Mouse (Mus musculus): ENCODE measurements around the gene Bag6. TPM values are rescaled to one million over a fixed set of nuclear protein-coding genes. Genes with fewer than 3 reads are reported as not detected.
A peak's percentile ranks its signal among the peaks of the same experiment; 100 is the strongest.
"Not testable (repeated sequence)": the region's sequence is repeated elsewhere in the genome, so short reads cannot be mapped to it uniquely, and the experiment has no call there.

Gene Bag6
- total RNA-seq, 2 experiments from 2014 or later, result 217 to 220 TPM

DNA sequence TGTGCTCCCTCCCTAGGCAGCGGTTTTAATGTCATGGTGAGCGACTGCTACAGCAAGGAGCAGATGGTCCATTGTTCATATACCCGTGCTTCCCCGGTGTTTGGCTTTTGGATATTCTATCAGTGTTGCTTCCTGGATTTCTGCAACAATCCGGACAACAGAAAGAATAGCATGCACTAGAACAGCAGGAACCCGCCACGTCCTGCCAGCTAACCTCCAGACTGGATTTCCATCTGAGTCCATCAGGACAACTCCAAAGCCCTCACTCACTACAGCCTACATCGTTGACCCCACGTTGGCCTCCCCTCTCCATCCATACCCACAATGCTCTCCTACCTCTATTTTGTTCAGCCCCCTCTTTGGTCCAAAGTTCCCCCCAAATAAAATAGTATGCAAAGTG is 23.2 kb upstream of the Bag6 start:
- DNase-seq, result no peak

DNA sequence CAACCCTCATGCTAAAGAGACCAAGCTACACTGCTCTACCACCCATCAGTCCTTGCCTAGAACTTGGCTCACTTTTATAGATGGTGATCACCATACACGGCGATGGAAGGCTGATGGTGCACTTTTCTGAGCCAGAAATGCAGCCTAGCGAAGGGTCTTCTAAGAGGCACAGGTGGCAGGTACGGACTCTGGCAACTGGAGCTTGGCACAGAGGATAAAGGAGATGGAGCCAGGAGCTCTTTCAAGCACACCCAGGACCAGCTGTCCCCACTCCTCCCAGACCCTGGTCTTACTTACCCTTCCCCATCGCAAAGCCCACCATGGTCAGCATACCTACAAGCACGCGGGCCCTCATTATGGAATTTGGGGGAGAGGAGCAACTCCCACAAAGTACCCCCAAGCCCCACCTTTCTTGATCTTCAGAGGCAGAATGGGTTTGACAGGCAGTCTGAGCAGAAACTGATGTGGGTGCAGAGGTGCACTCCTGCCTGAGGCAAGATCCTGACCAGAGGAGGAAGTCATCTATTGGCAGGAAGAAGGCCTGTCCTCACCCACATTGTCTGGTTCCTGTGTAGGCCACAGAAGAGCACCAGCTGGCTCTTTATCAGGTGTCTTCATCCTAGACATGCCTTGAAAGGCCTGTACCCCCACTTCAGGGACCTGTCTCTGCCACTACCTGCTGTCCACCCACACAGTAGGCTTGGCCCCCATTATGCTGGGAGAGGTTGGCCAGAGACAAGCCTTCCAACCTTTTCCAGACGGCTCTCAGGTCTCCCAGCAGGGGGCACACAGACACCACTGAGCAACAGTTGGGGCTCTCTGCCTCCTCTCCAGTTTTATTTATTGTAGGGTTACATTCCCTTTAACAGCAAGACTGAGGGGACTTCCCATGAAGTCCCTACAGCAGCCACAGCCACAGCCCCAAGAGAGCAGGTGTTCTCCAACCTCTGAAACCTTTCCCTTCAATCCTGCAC is 19.6 kb upstream of the Bag6 start, which contains the start of gene Ly6g5b:
Gene Ly6g5b (minus strand): TSS at position 383 of the 974 bp plus-strand sequence.
- DNase-seq, result no peak

DNA sequence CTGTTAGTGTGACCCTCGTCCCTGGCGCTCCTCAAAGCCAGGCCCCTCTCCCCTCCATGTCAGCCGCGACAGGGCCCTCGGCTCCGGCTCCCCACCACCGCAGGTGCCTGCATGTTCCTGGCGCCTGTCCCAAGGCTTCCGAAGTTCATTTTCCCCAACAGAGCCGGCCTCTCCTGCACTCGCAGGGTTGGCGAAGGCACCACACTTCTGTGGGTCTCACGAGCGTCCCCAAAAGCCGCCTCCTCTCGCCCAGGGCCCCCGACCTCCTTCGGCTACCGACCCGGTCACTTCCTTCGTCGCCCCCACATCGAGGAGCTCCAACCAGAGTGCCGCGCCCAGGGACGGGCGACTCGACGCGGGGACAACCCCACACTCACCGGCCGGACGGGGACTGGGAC is 14.2 kb upstream of the Bag6 start:
- peak; percentile 61 for DNase-seq

DNA sequence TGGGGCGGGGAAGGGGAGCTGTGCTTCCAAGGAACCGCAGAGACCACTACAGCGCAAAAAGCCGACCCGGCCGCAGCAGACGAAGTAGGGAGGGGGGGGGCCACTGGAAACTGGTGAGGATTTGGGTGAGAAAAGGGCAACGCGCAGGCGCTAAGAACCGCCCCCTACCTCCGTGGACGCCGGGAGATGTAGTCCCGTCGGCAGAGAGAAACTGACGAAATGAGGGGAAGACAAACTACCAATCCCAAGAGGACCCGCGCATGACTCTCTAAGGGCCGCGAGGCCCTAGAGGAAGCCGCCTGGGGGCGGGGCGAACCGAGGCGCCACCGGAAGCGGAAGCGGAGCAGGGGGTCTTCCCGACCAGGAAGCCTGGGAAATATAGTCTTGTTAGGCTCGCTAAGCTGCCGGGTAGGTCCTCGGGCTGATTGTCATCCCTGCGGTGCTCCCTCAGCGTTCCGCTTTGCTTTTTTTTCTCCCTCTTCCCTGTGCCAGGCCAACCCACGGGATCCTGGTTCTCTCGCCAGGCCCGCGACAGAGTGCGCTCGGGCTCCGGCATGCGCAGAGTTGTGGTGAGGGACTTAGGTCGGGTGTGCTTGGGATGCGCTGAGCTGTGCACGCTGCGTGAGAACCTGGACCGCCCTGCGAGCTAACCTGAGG is 13.7 kb upstream of the Bag6 start, which contains the start of gene Gpank1:
Gene Gpank1 (plus strand): TSS at position 313 of the 657 bp plus-strand sequence.
- peak; percentile 96 for DNase-seq

DNA sequence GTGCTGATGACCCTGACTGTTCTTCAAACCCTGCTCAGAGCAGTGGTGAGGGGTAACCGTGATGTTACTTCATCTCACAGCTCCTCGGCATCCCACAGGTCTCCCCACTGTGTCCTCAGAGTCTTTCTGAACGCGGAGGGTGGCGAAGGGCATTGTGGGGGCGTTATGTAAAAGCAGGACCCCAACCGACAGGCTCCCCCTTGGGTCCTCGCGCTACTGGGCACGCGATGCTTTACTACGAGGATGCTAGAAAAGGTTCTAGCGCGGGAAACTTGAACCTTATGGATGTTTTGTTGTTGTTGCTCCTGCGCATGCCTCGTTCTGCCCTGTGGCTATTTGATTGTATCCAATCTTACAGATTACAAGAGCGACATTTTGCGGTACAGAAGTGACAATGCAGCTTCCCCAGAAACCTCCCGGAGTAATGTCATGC is 13.1 kb upstream of the Bag6 start, which contains the start of gene Csnk2b:
Gene Csnk2b (minus strand): TSS at position 183 of the 433 bp plus-strand sequence.
- peak; percentile 39 for DNase-seq

DNA sequence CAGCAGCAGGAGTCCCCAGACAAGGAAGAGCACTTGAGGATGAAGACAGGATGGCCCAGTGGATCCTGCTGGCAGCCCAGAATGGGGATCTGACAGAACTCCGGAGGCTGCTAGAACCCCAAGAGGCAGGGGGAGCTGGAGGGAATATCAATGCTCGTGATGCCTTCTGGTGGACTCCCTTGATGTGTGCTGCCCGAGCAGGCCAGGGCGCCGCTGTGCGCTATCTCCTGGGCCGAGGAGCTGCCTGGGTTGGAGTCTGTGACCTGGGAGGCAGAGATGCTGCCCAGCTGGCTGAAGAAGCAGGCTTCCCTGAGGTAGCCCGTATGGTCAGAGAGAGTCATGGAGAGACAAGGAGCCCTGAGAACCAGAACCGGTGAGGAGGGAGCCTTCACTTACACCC is 11.7 kb upstream of the Bag6 start:
- DNase-seq, result not testable (repeated sequence)

DNA sequence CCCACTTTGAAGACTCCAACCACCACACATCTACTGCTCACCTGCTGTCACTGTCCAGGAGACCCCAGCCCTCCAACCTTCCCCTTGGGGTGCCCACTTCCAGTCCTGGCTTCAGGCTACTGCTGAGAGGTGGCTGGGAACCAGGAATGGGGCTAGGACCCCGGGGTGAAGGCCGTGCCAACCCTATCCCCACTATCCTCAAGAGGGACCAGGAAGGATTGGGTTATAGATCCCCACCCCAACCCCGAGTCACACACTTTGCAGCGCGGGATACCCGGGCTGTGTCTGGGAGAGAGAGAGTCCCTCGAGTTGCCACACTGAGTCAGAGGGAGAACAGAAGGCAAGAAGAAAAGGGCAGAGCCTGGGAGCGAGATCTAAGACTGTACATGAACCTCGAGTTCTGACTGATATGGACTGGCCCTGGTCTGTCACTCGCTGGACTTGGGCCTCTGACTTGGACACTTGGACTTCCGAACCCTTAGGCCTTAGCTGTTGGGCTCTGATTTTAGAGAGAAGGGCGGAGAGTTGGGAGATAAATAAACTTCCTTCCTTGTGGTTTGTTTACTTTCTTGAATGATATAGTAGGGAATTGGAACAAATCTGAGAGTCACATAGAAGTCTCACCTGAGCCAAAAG is 10.6 kb upstream of the Bag6 start:
- not testable (repeated sequence) for DNase-seq

DNA sequence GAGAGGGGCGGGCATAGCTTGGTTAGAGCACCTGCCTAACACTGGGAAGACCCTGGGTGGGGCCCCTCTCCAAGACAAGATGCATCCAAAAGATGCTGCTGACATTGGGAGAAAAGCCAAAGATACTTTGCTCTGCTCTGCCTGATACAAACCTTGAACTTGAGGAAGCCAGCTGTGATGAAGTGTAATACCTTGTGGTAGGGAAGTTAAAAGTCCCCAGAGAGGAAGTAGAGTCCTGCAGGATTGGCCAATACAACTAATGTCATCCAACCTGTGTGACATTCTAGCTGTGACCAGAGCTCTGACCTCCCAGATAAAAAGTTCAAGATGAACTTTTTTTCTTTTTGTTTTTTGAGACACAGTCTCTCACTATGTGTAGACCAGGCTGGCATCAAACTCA is 9.9 kb upstream of the Bag6 start:
- no peak for DNase-seq

DNA sequence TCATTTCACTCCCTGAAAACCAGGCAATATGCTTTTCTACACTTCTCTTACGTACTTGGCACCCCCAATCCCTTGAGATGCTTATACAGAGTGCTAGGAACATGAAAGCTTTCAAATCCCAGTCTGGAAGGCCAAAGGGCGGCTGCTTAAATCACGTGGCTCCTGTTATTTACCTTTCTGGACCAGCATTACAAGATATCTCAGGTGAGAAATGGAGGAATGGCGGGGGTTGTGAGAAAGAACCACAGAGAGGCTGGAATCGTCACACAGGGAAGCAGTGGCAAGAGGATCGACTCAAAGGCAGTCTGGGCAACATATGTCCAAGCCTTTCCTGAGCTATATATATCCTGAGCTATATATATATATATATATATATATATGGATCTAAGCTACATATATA is 9.4 kb upstream of the Bag6 start:
- DNase-seq, result no peak

DNA sequence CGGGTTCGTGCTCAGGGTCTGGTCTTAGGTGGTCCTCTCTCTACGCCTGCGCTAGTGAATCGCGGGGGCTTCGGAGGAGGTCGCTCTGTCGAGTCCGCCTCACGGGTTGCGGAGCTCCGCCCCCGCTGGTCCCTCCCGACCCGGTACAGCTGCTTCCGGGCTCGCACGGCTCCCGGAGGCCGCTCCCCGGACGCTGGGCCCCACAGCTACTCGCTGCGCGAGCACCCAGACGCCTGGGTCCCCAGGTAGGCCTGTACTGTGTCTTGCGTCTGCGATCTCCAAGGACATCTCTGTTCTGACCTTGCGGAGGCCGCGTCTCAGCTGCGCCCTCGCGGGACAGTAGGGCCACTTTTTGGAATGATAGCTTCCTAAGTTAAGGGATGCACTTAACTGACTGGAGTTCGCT is 8.8 kb upstream of the Bag6 start, which contains the start of gene D17H6S53E:
Gene D17H6S53E (plus strand): TSS at position 168 of the 406 bp plus-strand sequence.
- DNase-seq, result peak; percentile 74

DNA sequence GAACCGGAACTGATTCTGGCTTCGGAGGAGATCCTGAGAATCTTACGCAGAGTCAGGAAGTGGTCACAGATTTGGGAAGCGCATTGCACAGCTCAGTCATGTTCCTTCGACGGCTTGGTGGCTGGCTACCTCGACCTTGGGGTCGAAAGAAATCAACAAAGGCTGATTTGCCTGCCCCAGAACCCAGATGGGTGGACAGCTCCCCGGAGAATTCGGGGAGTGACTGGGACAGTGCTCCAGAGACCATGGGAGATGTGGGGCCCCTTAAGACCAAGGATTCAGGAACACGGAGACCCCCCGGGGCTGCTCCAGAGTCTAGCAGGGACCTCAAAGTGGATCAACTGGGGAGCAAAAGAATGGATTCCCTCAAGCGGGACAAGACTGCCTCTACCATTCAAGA is 8.0 kb upstream of the Bag6 start:
- no peak for DNase-seq

DNA sequence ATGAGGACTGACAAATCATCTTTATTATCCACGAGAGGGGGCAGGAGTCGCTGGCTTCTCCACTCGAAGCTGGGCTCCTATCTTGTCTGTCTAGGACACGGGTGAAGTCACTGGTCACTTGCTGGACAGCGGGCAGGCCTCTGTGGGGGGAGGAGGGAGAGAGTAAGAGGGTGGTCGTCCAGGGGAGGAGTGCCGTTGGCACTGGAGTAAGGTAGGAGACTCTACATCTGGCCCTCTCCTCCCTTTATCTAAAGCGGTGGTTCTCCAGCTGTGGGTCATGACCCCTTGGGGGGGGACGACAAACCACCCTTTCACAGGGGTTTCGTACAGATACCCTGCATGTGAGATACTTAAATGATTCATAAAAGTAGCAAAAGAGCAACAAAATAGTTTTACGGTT is 6.0 kb upstream of the Bag6 start:
- DNase-seq, result no peak

DNA sequence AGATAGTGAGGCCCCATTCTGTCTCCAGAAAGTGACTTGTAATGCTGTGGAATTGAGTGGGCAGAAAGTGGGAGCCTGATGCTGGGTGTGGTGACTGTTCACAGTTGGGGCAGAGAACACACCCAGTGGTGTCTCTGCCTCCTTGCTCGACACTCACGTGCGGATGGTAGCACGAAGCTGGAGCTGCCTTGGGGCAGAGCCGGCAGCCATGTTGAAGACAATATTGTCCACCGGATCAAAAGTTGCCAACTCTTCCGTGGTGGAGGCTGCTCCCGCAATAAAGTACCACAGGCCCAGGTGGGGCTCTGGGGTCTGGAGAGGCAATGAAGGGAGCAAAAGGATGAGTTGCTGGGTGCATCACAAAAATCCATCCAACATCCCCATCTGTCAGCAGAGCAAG is 3.9 kb upstream of the Bag6 start:
- no peak for DNase-seq

DNA sequence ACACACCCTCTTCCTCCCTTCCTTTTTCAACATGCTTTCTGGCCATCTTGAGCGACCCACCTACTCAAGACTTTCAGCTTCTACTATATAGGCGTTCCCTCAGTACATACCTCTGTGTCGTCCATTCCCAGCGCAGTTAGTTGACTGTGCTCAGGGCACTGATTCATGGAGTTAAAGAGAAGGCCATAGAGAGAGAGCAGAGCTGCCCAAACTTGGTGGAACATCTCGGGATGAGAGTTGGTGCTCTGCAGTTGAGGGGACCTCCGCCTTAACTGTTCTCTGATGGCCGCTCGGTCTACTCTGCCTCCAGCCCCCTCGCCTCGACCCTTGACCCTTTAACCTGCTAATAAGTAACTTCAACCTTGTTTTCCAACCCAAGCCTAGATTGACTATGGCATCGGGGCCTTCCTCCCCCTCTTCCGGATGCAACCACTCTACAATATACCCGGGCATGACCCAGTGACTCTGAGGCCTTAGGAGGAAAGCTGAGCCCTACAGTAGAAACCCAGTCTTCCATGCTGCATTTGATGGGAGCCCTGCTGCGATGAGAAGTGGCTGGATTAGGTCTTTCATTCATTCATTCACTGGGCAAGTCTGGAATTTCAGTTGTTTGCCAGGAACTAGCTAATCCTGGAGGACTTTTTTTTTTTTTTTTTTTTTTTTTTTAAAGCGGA is 3.3 kb upstream of the Bag6 start, which contains the start of gene Apom:
Gene Apom (minus strand): TSS at position 551 of the 674 bp plus-strand sequence.
- no peak for DNase-seq

DNA sequence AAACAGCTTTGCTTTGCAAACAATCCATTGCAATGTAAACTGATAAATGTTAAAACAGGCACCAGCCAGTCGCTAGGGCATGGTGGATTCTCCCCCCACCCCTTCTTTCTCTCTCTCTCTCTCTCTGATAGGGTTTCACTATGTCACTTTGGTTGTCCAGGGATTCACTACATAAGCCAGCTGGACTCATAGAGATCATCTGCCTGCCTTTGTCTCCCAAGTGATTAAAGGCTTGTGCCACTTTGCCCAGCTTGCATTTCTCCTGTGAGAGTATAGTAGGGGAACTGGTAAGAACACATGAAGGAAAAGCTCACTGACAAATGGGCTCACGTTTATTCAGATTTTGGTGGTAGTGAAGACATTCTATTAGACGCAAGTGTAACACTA is 2.8 kb upstream of the Bag6 start:
- no peak for DNase-seq

DNA sequence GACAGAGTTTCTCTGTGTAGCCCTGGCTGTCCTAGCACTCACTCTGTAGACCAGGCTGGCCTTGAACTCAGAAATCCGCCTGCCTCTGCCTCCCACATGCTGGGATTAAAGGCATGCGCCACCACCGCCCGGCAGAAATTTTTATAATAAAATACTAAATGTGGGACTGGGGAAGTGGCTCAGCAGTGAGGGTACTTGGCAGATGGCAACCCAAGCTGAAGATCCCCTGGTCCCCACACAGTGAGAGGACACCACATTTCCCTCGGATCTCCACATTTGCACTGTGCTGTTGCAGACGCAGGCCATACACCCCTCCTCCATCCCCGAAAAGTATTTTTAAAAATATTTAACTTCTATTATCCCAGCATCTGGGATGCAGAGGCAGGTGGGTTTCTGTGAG is 1.5 kb upstream of the Bag6 start:
- no peak for DNase-seq

DNA sequence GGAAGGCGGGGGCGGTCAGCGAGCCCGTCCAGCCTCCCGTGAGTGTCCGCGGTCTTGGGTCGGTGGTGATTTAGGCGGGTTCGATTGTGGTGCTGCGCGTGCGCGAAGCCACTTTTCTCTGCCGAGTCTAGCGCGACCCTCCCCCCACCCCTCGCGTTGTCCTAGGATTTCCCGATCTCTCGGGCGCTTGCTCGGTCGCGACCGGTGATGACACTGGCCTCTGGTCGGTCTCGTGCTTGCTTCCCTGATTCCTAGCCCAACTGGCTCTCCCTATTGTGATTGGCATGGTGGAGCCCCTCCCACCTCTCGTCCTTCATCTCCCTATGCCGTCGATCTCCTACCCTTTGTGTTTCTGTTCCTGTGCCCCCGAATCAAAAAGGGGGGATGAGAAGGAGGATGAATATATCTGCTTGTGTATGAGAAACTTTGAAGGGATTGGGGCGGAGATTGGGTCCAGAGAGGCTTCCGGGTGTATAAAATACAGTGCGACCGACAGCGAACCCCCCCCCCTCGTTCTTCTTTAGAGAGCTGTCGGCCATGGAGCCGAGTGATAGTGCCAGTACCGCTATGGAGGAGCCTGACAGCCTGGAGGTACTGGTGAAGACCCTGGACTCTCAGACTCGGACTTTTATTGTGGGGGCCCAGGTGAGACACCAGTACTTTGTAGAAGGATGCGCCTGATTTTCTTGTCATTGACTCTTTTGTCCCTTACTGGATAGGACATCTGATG is 778 bp downstream of the Bag6 start:
- DNase-seq, result no peak

DNA sequence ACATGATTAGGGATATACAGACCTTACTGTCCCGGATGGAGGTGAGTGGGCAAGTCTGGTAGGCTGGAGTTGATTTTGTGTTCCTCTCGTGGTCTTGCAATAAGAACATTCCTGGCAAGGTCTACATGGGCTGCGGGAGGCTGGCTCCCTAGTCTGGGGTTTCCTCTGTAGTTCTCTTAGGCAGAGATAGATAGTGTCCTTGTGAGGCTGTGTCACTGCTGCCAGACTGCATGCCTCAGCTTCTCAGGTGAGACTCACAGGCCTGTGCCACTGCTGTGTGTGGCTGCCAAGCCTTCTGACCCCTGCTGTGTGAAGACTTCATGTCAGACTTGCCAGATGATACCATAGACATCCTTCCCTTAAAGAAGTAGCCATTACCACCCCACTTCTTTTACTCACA is 4.3 kb downstream of the Bag6 start:
- no peak for DNase-seq

DNA sequence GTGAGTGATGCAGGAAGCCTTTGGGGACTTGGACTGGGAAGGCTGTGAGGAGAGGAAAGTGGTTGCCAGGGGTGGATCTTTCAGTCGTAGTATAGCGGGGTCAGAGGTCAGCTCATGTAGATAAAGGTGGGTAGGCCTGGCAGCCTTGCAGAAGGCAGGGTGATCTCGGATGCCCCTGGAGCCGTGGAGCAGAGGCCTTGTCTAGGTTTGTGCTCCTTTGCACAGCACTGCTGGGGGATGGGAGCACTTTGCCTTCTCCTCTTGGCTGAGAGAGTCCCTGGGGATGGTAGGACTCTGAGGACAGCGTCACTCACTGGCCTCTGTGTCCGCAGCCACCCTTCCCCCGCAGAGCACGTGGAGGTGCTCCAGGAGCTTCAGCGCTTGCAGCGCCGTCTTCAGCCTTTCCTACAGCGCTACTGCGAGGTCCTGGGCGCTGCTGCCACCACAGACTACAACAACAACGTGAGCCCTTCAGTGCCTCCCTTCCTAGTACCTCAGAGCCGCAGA is 5.6 kb downstream of the Bag6 start:
- DNase-seq, result no peak

DNA sequence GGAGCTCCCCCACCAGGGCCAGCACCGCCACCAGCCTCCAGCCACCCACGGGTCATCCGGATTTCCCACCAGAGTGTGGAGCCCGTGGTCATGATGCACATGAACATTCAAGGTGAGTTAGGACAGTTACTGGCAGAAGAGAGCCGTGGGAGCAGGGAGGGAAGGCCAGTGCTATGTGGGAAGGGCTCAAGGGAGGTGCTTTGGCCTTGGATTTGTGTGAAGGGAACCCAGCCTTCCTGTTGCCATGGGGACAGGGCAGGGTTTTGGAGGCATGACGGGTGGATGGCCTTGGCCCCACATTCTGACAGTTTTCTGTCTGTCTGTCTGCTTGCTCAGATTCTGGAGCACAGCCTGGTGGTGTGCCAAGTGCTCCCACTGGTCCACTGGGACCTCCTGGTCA is 7.0 kb downstream of the Bag6 start:
- no peak for DNase-seq

DNA sequence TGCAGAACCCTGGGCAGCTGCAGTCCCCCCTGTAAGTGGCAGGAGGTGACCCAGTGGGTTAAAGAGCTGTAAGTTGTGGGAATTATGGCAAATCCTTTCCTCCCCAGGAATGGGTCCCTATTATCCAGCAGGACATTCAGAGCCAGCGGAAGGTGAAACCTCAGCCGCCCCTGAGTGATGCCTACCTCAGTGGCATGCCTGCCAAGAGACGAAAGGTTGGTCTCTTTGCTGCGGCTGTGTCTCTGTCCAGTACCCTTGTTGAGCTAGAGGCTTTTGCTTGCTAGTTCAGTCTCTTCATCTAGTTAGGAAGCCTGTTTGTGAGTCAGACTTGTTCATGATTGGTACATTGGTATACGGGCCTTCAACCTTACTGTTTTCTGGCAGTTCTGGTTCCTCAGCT is 11.2 kb downstream of the Bag6 start:
- no peak for DNase-seq
